Mouse (Mus musculus) neural tube, postnatal 0 days (tissue): Measurements from ENCODE around the gene Cbln4. TPM values are rescaled to one million over a fixed set of nuclear protein-coding genes. Genes with fewer than 3 reads are reported as not detected.

Experiments
- polyA plus RNA-seq: library from polyadenylated mRNA; unstranded; fragments of >200 nt; fragmentation: Nextera tagmentation; extraction: Ambion mirVana; gene quantifications from 2 replicates; pipeline ENCODE4 v1.2.1, GENCODE M21; 2015

Cbln4 gene
- 43.0 and 50.2 TPM in 2 replicates for polyA plus RNA-seq

GRCm38 (mm10) chr2:172043235-172043610 lies at the start of gene Cbln4:
Gene Cbln4 (minus strand): TSS chr2:172043466.

Other genes starting within 250 kb of the Cbln4 start
- gene Mc3r, start 205.0 kb upstream of the Cbln4 start, polyA plus RNA-seq = 0.22 and 0.27 TPM in 2 replicates